Mouse (Mus musculus): Measurements from ENCODE around the gene Slc3a1.

Slc3a1 gene

DNA sequence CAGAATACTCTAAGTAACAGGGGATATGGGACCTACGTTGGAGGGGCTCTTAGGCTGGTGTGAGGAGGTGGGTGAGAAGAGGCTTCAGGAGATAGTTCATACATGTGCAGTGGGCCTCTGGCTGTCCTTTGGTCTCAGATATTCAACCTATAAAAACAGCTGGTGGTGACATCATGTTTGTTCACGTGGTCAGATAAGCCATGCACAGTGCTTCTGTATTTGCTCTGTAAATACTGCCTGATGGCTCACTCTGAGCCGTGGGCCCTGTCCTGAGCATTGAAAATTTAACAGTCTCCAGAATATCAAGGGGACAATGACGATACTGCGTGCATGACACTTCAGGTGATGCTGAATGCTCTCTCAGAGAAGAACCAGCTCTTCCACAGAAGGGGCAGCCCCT, 9.7 kb downstream of the Slc3a1 start:
- no peak for DNase-seq (ENCODE audit: low spot score in 2 of 2)

DNA sequence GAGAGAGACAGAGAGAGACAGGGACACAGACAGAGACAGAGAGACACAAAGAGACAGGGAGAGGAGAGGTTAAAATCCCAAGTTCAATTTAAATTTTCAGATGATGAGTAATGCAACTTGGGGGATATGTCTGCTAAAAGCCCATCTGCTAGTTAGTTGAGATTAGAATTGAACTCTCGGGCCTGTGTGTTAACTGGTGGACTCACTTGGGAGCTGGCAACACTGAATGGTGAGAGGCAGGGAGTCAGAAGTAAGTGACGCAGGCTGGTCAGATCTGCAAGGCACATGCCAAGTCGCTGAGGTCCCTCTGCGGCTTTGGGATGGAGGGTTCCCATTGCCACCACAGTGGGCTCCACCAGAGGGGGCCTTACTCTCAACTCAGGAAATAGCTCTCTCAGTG, 10.1 kb downstream of the Slc3a1 start:
- no peak for DNase-seq (ENCODE audit: low spot score in 2 of 2)

DNA sequence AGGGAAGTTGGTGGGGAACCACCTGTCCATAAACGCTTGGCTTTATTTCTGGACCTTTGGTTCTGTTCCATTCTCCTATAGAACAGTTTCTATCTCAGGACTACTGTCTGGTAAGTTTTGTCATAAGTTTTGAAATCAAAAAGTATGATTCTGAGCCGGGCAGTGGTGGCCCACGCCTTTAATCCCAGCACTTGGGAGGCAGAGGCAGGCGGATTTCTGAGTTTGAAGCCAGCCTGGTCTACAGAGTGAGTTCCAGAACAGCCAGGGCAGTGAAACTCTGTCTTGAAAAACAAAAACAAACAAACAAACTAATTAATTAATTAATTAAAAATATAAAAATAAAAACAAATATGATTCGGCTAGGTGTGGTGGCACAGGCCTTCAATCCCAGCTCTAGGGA, 10.6 kb downstream of the Slc3a1 start:
- no peak for DNase-seq (ENCODE audit: low spot score in 2 of 2)

DNA sequence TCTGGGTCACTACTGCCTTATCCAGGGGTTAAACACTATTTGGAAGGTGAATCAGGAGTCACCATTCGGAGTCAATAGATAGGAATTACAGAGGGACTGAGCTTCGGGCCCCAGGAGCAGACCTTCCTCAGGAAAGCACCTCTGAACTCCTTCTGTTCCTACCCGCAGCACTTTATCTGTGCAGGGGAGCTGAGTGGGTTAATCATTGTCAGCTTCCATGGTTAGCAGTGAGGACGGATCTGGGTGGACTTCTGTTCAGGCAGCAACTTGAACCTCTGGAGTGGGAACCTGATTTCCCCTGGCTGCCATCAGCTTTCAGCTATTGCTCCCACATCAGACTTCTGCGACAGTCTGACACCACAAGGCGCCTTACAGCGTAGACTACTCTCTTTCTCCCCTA, 12.7 kb downstream of the Slc3a1 start:
- no peak for DNase-seq (ENCODE audit: low spot score in 2 of 2)

GRCm38 (mm10) chr17:85042419-85042818, 14.2 kb downstream of the Slc3a1 start:
- no peak for DNase-seq (ENCODE audit: low spot score in 2 of 2)

DNA sequence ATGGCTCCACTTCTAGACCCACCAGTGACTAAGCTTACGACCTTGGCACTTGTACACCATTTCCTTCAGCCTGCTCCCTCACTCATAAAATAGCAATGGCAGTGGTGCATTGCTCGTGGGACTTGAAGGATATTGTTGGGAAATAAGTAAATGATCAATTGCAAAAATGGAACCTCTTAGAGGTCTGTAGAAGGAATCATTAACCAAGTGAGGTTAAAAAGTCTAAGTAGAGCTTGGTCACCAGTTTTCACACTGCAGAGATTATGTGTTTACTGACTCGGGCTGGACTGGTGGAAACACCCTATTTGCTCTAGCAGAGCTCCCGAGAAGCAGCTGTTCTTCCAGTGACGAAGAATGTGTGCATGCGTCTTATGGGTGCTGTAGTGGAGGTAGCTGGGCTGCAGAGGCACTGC, 15.2 kb downstream of the Slc3a1 start:
- DNase-seq (ENCODE audit: low spot score in 2 of 2) = no peak

GRCm38 (mm10) chr17:85044466-85044865, 16.3 kb downstream of the Slc3a1 start:
- no peak for DNase-seq (ENCODE audit: low spot score in 2 of 2)

GRCm38 (mm10) chr17:85045160-85045559, 17.0 kb downstream of the Slc3a1 start:
- DNase-seq (ENCODE audit: low spot score in 2 of 2) = no peak

GRCm38 (mm10) chr17:85048379-85048778, 20.2 kb downstream of the Slc3a1 start:
- no peak for DNase-seq (ENCODE audit: low spot score in 2 of 2)

GRCm38 (mm10) chr17:85058276-85058675, 30.1 kb downstream of the Slc3a1 start:
- no peak for DNase-seq (ENCODE audit: low spot score in 2 of 2)

- DNase-seq (ENCODE audit: low spot score in 2 of 2) = no peak
Observed at GRCm38 (mm10) chr17:85059136-85059535, 31.0 kb downstream of the Slc3a1 start.

DNA sequence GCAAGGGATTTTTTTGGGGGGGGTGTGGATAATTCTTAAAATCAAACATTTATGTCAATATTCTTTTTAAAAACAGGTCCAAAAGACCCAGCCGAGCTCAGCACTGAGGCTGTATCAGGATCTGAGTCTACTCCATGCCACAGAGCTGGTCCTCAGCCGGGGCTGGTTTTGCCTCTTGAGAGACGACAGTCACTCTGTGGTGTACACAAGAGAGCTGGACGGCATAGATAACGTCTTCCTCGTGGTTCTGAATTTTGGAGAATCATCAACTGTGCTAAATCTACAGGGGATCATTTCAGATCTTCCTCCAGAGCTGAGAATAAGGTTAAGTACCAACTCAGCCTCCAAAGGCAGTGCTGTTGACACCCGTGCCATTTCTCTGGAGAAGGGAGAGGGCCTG, 35.4 kb downstream of the Slc3a1 start:
- no peak for DNase-seq (ENCODE audit: low spot score in 2 of 2)

- peak in 1 of 2 experiments; percentile 26 for DNase-seq (ENCODE audit: low spot score in 2 of 2)
Observed at GRCm38 (mm10) chr17:85067331-85067730, 39.2 kb downstream of the Slc3a1 start.

- no peak for DNase-seq (ENCODE audit: low spot score in 2 of 2)
Observed at GRCm38 (mm10) chr17:85070658-85071057, 42.5 kb downstream of the Slc3a1 start.

GRCm38 (mm10) chr17:85071088-85071775, 43.1 kb downstream of the Slc3a1 start:
- DNase-seq (ENCODE audit: low spot score in 2 of 2) = no peak

DNA sequence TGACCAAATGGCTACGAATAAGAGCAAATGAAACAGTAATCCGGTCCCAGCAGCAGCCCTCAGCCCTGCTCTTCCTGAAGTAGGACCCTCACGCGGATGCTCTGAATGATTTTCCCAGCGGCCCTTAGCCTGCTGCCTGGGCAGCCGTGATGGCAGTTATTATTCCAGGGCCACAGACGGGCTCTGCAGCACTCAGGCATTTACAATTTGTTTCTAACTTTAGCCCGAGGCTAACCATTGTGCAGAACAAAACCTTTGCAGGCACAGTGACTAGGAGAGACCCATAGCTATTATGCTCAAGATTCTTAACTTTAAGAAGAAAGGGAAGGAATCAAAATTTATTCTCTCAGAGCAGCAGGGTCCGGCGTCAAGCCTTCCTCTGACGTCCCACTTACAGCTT, 44.2 kb downstream of the Slc3a1 start:
- DNase-seq (ENCODE audit: low spot score in 2 of 2) = no peak

DNA sequence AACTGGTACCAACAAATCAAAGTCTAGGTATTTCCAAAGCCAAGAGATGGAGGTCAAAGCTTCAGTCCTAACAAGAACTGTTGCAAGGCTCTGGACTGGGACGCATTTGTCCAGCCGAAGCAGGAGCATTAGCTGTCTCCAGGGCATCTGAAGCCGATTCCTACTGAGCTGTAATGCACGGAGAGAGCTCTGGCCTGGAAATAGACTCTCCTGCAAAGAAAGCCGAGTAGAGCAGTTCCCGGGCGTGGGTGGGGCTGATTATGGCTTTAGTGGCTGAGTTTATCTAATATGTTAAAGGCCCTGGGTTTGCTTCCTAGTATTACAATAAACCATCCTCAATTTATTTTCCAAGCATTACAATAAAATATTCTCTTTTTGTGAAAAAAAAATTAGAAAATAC, 45.0 kb downstream of the Slc3a1 start:
- DNase-seq (ENCODE audit: low spot score in 2 of 2) = no peak

GRCm38 (mm10) chr17:85074083-85074482, 45.9 kb downstream of the Slc3a1 start:
- no peak for DNase-seq (ENCODE audit: low spot score in 2 of 2)

GRCm38 (mm10) chr17:85079276-85079675, 51.1 kb downstream of the Slc3a1 start:
- no peak for DNase-seq (ENCODE audit: low spot score in 2 of 2)

GRCm38 (mm10) chr17:85080781-85081180, 52.6 kb downstream of the Slc3a1 start:
- no peak for DNase-seq (ENCODE audit: low spot score in 2 of 2)

GRCm38 (mm10) chr17:85085335-85085734, 57.2 kb downstream of the Slc3a1 start:
- no peak for DNase-seq (ENCODE audit: low spot score in 2 of 2)

GRCm38 (mm10) chr17:85086501-85086900, 58.3 kb downstream of the Slc3a1 start:
- no peak for DNase-seq (ENCODE audit: low spot score in 2 of 2)

DNA sequence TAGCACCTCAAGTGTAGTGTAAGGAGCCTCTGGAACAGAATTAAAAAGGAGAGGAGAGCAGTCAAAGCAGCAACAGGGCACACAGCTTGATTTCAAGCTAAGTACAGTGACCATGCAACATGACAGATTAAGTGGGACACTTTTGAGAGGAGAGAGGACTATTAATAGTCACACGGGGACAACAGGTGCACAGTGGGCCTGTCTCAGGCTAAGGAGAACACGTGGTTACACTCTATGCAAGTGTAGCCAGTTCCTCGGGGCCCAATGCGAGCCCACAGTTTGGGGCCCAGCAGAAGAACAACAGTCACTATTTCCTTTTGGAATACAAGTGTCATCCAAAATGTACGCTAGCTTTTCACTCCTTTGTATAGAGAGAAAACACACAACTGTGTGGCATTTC, 59.4 kb downstream of the Slc3a1 start:
- DNase-seq (ENCODE audit: low spot score in 2 of 2) = no peak

DNA sequence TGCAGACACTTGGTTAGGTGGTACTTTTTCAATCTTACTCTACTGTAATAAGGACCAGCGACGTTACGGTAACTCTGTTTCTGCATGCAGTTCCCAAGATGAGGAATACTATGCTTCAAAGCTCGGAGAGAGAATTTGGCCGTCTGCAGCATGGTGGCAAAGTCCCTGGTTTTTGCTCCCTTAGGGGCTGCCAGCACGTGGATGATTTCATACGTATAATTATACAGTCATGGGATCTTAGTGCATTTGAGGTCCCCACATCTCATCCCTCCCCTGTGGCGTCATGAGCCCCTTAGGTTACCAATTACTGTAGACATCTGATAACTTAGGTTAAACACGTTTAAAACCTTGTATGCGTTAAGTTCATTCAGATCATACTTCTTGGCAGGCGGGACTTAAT, 60.2 kb downstream of the Slc3a1 start:
- DNase-seq (ENCODE audit: low spot score in 2 of 2) = no peak

Data from frontal cortex, postnatal 36 days (tissue).